ENCODE assay signal across 12 mouse cellular contexts in the genomic region with DNA sequence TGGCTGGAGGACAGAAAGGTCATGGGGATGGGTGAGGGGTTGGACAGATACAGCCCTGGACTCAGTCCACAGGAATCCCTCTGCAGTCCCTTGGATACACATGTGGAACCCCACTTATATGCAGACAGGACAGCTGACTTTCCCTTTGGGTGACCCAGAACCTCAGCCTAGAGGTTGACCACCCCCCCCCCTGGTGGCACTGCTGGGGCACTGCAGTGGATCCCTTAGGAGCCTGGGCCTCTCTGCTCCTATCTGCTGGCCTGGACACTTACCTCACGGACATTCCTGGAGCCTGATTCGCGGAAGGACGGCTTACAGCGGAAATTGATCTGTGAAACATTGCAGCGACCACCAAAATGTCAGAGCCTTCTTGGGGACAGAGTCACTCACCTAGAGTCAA. TPM values are rescaled to one million over a fixed set of nuclear protein-coding genes. Genes with fewer than 3 reads are reported as not detected.
DNase-seq lines count a peak whose midpoint lies in the region; ATAC-seq and TF ChIP-seq lines count a peak whose summit lies in the region.
"Had no signal": no experiment of that assay in that cellular context is flagged by ENCODE, and none has a peak within 500 bp of the region (broad histone marks: within the 10 kb centered on the region; RNA-seq: fewer than 3 reads in every experiment).

No protein-coding gene starts in this region.

- H3K4me3 ChIP-seq in heart, embryonic 11.5 days (ENCODE audit: low read depth, low read length), result no peak overlapping the region
- no peak overlapping the region for H3K4me3 ChIP-seq in lung, postnatal 0 days (ENCODE audit: low read depth, low read length)
- no peak overlapping the region for H3K4me3 ChIP-seq in olfactory bulb, adult 2 months (ENCODE audit: insufficient read depth, low read depth, low read length)
- no peak overlapping the region for H3K4me3 ChIP-seq in forebrain, embryonic 12.5 days (replicated peaks)

- H3K27me3 ChIP-seq in heart, embryonic 11.5 days (ENCODE audit: control insufficient read depth, insufficient read depth, low read length), result no peaks in the 10 kb centered on the region
- no peaks in the 10 kb centered on the region for H3K27me3 ChIP-seq in lung, postnatal 0 days (replicated peaks; ENCODE audit: insufficient read depth, low read length)
- H3K27me3 ChIP-seq in forebrain, embryonic 12.5 days, result no peaks in the 10 kb centered on the region

- no peak overlapping the region for H3K4me2 ChIP-seq in heart, embryonic 11.5 days
- H3K4me2 ChIP-seq in lung, postnatal 0 days (replicated peaks; ENCODE audit: low read depth, low read length), result no peak overlapping the region
- no peak overlapping the region for H3K4me2 ChIP-seq in forebrain, embryonic 12.5 days

- 0 out of 2 replicates have a peak overlapping the region, but pooled peaks have one; percentile 16 for H3K9ac ChIP-seq in heart, embryonic 11.5 days (ENCODE audit: low read depth, low read length)
- no peak overlapping the region for H3K9ac ChIP-seq in lung, postnatal 0 days (replicated peaks; ENCODE audit: low read depth)
- H3K9ac ChIP-seq in forebrain, embryonic 12.5 days, result no peak overlapping the region

- 0 out of 2 replicates have a peak overlapping the region, but pooled peaks have one; percentile 15 for H3K27ac ChIP-seq in heart, embryonic 11.5 days (ENCODE audit: low read depth, low read length)
- H3K27ac ChIP-seq in lung, postnatal 0 days (ENCODE audit: low read length), result no peak overlapping the region
- H3K27ac ChIP-seq in olfactory bulb, adult 2 months (ENCODE audit: insufficient read depth, low read depth, low read length), result no peak overlapping the region
- no peak overlapping the region for H3K27ac ChIP-seq in forebrain, embryonic 12.5 days

- no peak for TF ChIP-seq POLR2A in olfactory bulb, adult 2 months (IDR thresholded peaks at IDR 0.05; ENCODE audit: insufficient read depth, low read depth, low read length)

- H3K4me1 ChIP-seq in heart, embryonic 11.5 days (ENCODE audit: control insufficient read depth, insufficient read depth, low read length), result peaks cover 27% of the 10 kb centered on the region
- peaks cover 11% of the 10 kb centered on the region; the same call in 1 of the 2 replicates for H3K4me1 ChIP-seq in lung, postnatal 0 days (ENCODE audit: insufficient read depth, low read depth, low read length)
- peaks cover 35% of the 10 kb centered on the region for H3K4me1 ChIP-seq in olfactory bulb, adult 2 months (ENCODE audit: control insufficient read depth, insufficient read depth, low read length)
- peaks cover 14% of the 10 kb centered on the region for H3K4me1 ChIP-seq in forebrain, embryonic 12.5 days

- peak; percentile 67 for TF ChIP-seq CTCF in lung, postnatal 0 days (IDR thresholded peaks at IDR 0.05)
- TF ChIP-seq CTCF in olfactory bulb, adult 2 months (IDR thresholded peaks at IDR 0.05; ENCODE audit: insufficient read depth, low read depth, low read length), result peak; percentile 34; the same call in 1 of the 2 replicates

- DNase-seq in heart, postnatal 4 days, result no peak
- DNase-seq in lung, postnatal 0 days (ENCODE audit: low spot score), result no peak
- DNase-seq in lung, postnatal 10 days, result no peak
- DNase-seq in R1 (ENCODE audit: low read depth, low spot score), result peak; percentile 29
- DNase-seq: adrenal gland, adult 8-10 months; kidney, postnatal 25 days; left cerebral cortex, postnatal 4 days had no signal

- no peaks in the 10 kb centered on the region for H3K9me3 ChIP-seq in heart, embryonic 11.5 days (replicated peaks; ENCODE audit: control insufficient read depth, low read length)
- no peaks in the 10 kb centered on the region for H3K9me3 ChIP-seq in lung, postnatal 0 days (ENCODE audit: low read length)
- H3K9me3 ChIP-seq in forebrain, embryonic 12.5 days, result no peaks in the 10 kb centered on the region

- no peak for ATAC-seq in heart, embryonic 11.5 days (replicated peaks; ENCODE audit: insufficient number of reproducible peaks, low FRiP score, low TSS enrichment)
- ATAC-seq in lung, postnatal 0 days, result no peak; the same call in 1 of the 2 replicates
- no peak for ATAC-seq in megakaryocyte-erythroid progenitor cell, adult 5-6 weeks (replicated peaks; ENCODE audit: low FRiP score, low TSS enrichment, poor library complexity, severe bottlenecking)
- no peak for ATAC-seq in forebrain, embryonic 12.5 days (ENCODE audit: low FRiP score)

- TF ChIP-seq EP300 in lung, postnatal 0 days (IDR thresholded peaks at IDR 0.05), result no peak

- 39% methylated on average over 6 of the region's 6 CpGs for WGBS in heart, embryonic 11.5 days (ENCODE audit: insufficient replicate concordance)
- 63% methylated on average over 6 of the region's 6 CpGs for WGBS in lung, postnatal 0 days
- 81% methylated on average over 6 of the region's 6 CpGs for WGBS in olfactory bulb, adult 2 months
- 74% methylated on average over 6 of the region's 6 CpGs for WGBS in forebrain, embryonic 12.5 days

- H3K36me3 ChIP-seq in heart, embryonic 11.5 days (ENCODE audit: control insufficient read depth, insufficient read depth, low read length), result peaks cover 31% of the 10 kb centered on the region
- H3K36me3 ChIP-seq in lung, postnatal 0 days (ENCODE audit: insufficient read depth, low read length), result peaks cover 26% of the 10 kb centered on the region
- peaks cover 27% of the 10 kb centered on the region for H3K36me3 ChIP-seq in forebrain, embryonic 12.5 days (replicated peaks)

RNA-seq across cellular contexts. Expression of a gene that starts 3.1 kb away (rescaled TPM):
- 1.8 and 2.8 TPM in 2 replicates for polyA plus RNA-seq in heart, embryonic 11.5 days (2014; fragmentation: Nextera tagmentation; extraction: Ambion mirVana)
- total RNA-seq in heart, postnatal 4 days (2021), result not detected
- polyA plus RNA-seq in lung, postnatal 0 days (2015; fragmentation: Nextera tagmentation; extraction: Ambion mirVana), result 0.14 and 0.35 TPM in 2 replicates
- not detected in 2 replicates for polyA plus RNA-seq in olfactory bulb, adult 2 months (2012; ENCODE audit: insufficient read depth, insufficient read length, low replicate concordance, missing spikeins)
- not detected in 2 replicates for total RNA-seq in megakaryocyte-erythroid progenitor cell, adult 5-6 weeks (2014; fragmentation: Nextera tagmentation)
- total RNA-seq in megakaryocyte-erythroid progenitor cell, adult 5-6 weeks (2017), result 0.33 and 1.5 TPM in 2 replicates
- 0.46 and 0.52 TPM in 2 replicates for polyA plus RNA-seq in forebrain, embryonic 12.5 days (2016; fragmentation: Nextera tagmentation; extraction: Ambion mirVana)
- total RNA-seq: adrenal gland, adult 8-10 months; left cerebral cortex, postnatal 4 days had no signal

RNA-seq across cellular contexts. Expression of a gene that starts 10.3 kb away (rescaled TPM):
- polyA plus RNA-seq in heart, embryonic 11.5 days (2014; fragmentation: Nextera tagmentation; extraction: Ambion mirVana), result 842 and 965 TPM in 2 replicates
- 100 to 1,000 TPM; 102 to 110 TPM for total RNA-seq in heart, postnatal 4 days (2021)
- 101 and 104 TPM in 2 replicates for polyA plus RNA-seq in lung, postnatal 0 days (2015; fragmentation: Nextera tagmentation; extraction: Ambion mirVana)
- not detected in 2 replicates for polyA plus RNA-seq in olfactory bulb, adult 2 months (2012; ENCODE audit: insufficient read depth, insufficient read length, low replicate concordance, missing spikeins)
- total RNA-seq in megakaryocyte-erythroid progenitor cell, adult 5-6 weeks (2014; fragmentation: Nextera tagmentation), result 2.1 TPM in 1 of 2 replicates, not detected in the other
- 0.75 TPM in 1 of 2 replicates, not detected in the other for total RNA-seq in megakaryocyte-erythroid progenitor cell, adult 5-6 weeks (2017)
- 834 and 889 TPM in 2 replicates for polyA plus RNA-seq in forebrain, embryonic 12.5 days (2016; fragmentation: Nextera tagmentation; extraction: Ambion mirVana)
- total RNA-seq: hematopoietic stem cell, adult 5-6 weeks had no signal

RNA-seq across cellular contexts. Expression of a gene that starts 15.3 kb away (rescaled TPM):
- not detected in 2 replicates for polyA plus RNA-seq in heart, embryonic 11.5 days (2014; fragmentation: Nextera tagmentation; extraction: Ambion mirVana)
- not detected for total RNA-seq in heart, postnatal 4 days (2021)
- 0.12 and 0.16 TPM in 2 replicates for polyA plus RNA-seq in lung, postnatal 0 days (2015; fragmentation: Nextera tagmentation; extraction: Ambion mirVana)
- not detected in 2 replicates for polyA plus RNA-seq in olfactory bulb, adult 2 months (2012; ENCODE audit: insufficient read depth, insufficient read length, low replicate concordance, missing spikeins)
- total RNA-seq in megakaryocyte-erythroid progenitor cell, adult 5-6 weeks (2014; fragmentation: Nextera tagmentation), result 0.94 TPM in 1 of 2 replicates, not detected in the other
- not detected in 2 replicates for total RNA-seq in megakaryocyte-erythroid progenitor cell, adult 5-6 weeks (2017)
- 0.31 and 0.72 TPM in 2 replicates for polyA plus RNA-seq in forebrain, embryonic 12.5 days (2016; fragmentation: Nextera tagmentation; extraction: Ambion mirVana)
- total RNA-seq: hematopoietic stem cell, adult 5-6 weeks had no signal

RNA-seq across cellular contexts. Expression of a gene that starts 33.3 kb away (rescaled TPM):
- 42.1 and 49.6 TPM in 2 replicates for polyA plus RNA-seq in heart, embryonic 11.5 days (2014; fragmentation: Nextera tagmentation; extraction: Ambion mirVana)
- 10 to 100 TPM; 76.6 to 80.9 TPM for total RNA-seq in heart, postnatal 4 days (2021)
- polyA plus RNA-seq in lung, postnatal 0 days (2015; fragmentation: Nextera tagmentation; extraction: Ambion mirVana), result 50.7 and 54.0 TPM in 2 replicates
- polyA plus RNA-seq in olfactory bulb, adult 2 months (2012; ENCODE audit: insufficient read depth, insufficient read length, low replicate concordance, missing spikeins), result 328 TPM in 1 of 2 replicates, not detected in the other
- total RNA-seq in megakaryocyte-erythroid progenitor cell, adult 5-6 weeks (2014; fragmentation: Nextera tagmentation), result 172 and 204 TPM in 2 replicates
- 44.4 and 60.2 TPM in 2 replicates for total RNA-seq in megakaryocyte-erythroid progenitor cell, adult 5-6 weeks (2017)
- polyA plus RNA-seq in forebrain, embryonic 12.5 days (2016; fragmentation: Nextera tagmentation; extraction: Ambion mirVana), result 24.4 and 28.5 TPM in 2 replicates

Comparison
In these comparisons a context has a peak if more than half of its experiments do, and no peak if none do; other contexts are left out.
1. RNA of a gene that starts 10.3 kb away (polyA plus RNA-seq): 842 to 965 TPM in heart, embryonic 11.5 days, 834 to 889 TPM in forebrain, embryonic 12.5 days and 101 to 104 TPM in lung, postnatal 0 days; not detected in olfactory bulb, adult 2 months; every median in the first group is over 100 times any median in the second.